Mouse (Mus musculus) right cerebral cortex, adult 2 months (tissue): ENCODE data around the gene Zcchc18.
"Not testable (repeated sequence)": the region's sequence is repeated elsewhere in the genome, so short reads cannot be mapped to it uniquely, and the experiment has no call there.

ENCODE experiments used
- DNase-seq, 2 experiments: peaks; one replicate each; pipeline ENCODE4 v3.0.0; 2021 to 2022; ENCODE audit warnings: low spot score in 2 of 2

Gene Zcchc18

DNA sequence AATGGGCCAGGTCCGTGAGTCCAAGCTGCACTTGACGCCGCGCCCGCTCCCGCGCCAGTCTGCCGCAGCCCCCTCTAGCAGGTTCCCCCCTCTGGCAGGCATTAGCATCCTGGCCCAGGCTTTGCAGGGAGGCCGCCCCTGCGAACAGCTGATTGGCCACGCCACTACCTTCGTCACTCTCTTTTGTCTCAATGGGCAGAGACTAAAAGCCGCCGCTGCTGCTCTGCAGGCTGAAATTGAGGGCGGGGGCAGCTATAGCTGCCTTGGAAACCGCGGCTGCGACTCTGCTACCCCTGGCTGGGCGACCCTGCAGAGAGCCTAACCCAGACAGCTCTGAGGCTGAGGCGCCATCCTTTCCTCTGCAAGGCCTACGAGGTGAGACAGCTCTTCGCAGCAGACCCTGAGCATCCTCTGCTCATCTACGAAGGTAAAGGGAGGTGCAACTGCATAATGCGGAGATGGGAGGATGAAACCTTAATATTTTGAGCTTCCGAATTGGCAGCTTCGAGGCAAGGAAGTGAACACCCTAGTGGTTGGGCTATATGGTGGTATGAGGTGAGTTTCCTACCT lies at the start of gene Zcchc18:
Gene Zcchc18, plus strand, starts transcription at position 178 of the 570 bp plus-strand sequence.
- peak; percentile 80 to 82 for DNase-seq

DNA sequence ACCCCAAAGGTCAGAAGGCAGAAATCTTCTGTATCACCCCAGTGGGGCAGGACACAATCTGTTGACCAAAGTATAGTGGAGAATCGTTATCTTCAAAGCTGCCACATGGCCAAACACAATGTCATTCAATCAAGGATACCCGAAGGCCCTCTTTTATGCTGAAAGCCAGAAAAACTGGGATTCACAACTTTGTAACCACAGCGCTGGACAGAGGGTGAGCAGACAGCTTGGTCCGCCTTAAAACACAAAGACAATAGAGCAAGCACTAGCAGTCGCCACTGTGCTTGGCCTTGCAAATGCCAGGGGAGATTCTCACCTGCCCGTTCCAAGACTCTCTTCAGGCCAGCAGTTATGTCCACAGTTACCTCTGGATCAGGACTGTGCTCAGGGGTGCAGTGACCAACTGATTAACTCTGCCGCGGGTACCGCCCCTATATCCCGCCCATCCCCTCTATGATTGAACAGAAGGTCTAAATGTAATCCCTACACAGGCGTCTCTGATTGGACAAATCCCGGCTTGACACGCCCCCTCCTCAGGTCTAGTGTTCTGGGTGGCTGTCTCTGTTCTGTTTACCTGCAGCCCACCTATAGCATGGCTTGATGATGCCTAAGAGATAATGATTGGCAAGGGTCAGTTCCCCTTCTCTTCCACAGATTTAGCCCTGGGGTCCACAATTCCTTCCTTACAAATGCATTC lies 35.2 kb upstream of the Zcchc18 start:
- DNase-seq: peak; percentile 81 to 84

DNA sequence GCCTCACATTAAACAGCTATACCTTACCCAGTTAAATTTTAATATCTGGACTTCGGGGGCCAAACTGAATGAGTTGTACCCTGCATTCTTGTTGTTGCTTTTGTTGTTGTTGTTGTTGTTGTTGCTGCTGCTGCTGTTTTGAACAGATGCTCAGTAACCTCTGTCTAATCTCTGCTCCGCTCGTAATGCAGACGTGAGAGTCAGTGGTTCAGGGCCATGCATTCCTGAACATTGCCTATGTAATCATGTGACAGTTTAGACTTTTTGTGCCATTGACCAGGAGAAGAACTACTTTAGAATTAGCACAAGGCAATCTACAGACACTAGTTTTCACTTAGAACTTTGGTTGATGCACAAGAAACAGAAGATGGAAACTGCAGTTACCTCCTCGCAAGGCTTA lies 34.7 kb upstream of the Zcchc18 start:
- not testable (repeated sequence) for DNase-seq

DNA sequence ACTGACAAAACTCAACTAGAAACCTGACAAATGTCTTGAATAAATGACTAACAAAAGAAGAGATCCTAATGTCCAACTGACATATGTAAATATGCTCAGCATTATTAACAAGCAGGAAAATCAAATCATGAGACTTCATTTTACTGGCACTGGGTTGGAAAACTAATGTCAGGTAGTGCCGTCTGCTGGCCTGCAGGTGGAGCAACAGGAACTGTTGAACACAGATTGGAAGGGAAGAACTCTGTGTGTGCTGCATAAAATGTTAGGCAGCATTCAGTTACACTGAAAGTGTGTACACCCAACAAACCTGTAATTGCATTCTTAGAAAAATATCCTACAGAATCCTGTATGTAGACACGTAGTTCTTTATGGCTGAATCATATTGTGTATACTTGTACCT lies 33.3 kb upstream of the Zcchc18 start:
- DNase-seq: peak in 1 of 2 experiments; percentile 19

DNA sequence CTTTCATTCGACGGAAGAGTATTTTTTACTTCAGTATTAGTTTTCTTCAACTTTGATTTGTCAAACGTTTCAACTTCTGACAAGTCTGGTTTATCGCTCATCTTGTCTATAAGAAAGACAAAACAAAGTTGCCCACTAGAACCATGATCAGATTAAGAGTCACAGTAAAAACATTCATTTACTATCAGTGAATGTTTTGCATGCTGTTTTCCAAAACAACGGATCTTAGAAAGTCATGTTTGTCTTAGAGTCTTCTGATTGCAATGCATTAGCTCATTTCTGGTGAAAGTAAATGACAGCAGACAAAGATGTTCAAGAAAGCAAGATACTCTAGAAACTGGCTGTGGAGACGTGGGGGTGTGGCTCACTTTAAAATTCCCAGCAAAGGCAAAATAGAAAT lies 17.6 kb upstream of the Zcchc18 start, which contains the start of gene Tmsb15b2:
Gene Tmsb15b2, minus strand, starts transcription at position 101 of the 400 bp plus-strand sequence.
- DNase-seq: not testable (repeated sequence)

DNA sequence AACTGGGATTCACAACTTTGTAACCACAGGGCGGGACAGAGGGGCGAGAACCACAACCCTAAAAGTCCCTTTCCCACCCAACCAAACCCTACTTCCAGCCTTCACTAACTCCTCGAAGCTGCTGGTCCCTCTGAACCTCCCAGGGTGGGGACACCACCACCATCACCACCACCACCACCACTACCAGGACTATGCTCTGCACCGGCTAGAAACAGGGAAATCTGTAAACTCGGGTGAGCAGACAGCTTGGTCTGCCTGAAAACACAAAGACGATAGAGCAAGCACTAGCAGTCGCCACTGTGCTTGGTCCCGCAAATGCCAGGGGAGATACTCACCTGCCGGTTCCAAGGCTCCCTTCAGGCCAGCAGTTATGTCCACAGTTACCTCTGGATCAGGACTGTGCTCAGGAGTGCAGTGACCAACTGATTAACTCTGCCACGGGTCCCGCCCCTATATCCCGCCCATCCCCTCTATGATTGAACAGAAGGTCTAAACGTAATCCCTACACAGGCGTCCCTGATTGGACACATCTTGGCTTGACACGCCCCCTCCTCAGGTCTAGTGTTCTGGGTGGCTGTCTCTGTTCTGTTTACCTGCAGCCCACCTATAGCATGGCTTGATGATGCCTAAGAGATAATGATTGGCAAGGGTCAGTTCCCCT lies 16.4 kb upstream of the Zcchc18 start, which contains the start of the genes Tmsb15l and Tmsb15b1:
Gene Tmsb15l, minus strand, starts transcription at position 446 of the 661 bp plus-strand sequence.
Gene Tmsb15b1, minus strand, starts transcription at position 451 of the 661 bp plus-strand sequence.
- peak; percentile 21 to 78 for DNase-seq

DNA sequence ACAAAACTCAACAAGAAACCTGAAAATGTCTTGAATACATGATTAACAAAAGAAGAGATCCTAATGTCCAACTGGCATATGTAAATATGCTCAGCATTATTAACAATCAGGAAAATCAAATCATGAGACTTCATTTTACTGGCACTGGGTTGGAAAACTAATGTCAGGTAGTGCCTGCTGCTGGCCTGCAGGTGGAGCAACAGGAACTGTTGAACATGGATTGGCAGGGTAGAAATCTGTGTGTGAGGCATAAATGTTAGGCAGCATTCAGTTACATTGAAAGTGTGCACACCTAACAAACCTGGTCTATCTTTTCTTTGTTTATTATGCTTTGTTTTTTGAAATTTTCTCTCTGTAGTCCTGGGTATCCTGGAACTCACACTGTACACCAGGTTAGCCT lies 14.3 kb upstream of the Zcchc18 start:
- no peak for DNase-seq

DNA sequence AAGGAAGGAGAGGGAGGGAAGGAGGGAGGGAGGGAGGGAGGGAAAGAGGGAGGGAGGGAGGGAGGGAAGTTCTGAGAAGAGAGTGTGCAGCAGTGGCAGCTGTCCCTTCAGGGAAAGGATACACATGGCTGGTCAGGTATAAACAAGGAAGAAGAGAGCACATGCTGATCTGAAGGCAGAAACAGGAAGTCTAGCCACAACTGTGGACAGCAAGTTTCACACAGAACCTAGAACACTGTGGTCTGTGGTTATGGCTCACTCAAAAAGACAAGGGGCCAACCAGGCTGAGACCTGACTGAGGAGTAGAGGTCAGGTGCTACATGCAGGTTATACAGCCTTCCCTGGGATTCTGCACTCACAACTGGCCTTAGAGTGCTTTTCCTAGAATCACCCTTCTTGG lies 6.9 kb upstream of the Zcchc18 start:
- no peak for DNase-seq

DNA sequence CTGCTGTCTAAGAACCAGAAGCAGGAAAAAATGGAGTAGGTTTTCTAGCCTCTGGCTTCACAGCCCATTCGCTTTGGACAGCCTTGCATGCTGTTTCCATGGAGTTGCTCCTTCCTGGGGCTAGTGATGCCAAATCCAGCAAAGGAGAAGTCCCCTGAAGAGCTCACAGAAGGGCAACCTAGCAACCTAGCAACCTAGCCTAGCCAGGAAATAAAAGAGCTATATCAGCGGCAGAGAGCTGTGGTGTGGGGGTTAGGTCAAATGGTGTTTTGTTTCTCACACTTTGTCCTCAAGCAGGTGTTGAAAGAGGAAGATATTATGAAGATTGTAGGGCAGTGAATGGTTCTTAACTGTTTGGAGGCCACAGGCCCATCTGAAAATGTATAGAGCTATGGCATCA lies 1.7 kb upstream of the Zcchc18 start:
- DNase-seq: no peak

DNA sequence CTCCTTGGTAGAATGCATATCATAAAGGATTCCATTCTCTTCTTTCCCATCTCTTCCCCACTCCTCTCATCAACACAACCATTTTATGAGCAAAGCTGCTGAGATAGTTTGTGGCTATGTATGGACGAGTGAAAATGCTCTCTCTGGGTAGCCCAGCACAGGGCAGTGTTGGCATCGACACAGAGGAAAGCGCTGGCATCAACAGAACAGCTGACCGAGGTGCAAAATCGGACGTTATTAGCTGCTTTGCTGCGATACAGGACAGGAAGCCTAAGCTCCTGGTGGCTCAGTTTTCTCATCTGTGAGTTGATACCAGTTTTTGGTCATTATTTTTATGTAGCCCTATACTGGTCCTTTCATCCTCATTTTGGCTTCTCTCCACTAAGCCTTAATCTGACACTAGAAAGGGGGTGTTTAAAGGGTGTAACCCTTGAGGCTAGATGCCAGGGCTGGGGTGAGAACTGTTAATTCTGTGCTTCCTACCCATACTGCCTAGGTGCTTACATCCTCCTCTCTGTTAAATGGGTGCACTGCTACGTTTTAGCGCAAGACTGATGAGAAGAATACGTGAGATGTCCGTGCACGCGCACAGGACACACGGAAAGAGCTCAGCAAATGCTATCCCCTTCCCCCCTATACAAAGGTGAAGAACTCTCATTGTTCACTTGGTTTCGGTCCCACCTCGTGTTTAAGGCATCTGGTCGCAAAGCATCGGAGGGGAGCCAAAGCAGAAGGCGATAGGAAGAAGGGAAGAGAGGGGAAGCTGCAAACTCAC lies 577 bp upstream of the Zcchc18 start:
- DNase-seq: peak in 1 of 2 experiments; percentile 15

DNA sequence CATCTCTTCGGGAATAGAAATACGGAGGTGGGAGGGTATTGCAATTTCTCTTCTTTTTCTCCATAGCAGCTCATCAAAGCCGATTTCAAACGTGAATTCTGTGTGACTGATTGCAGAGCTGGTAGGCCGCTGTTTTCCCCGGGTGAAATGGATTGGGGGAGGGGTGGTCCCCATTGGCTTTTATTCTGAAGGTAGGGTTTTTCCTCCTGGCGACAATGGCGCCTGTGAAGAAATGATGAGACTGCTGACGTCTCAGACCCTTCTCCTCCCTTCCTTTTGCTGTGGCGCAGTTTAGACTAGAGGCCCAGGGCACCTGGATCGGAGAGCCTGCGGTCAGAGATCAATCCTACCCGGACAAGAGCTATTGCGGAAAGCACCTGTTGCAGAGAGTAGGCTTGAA lies 686 bp downstream of the Zcchc18 start:
- peak in 1 of 2 experiments; percentile 23 for DNase-seq

DNA sequence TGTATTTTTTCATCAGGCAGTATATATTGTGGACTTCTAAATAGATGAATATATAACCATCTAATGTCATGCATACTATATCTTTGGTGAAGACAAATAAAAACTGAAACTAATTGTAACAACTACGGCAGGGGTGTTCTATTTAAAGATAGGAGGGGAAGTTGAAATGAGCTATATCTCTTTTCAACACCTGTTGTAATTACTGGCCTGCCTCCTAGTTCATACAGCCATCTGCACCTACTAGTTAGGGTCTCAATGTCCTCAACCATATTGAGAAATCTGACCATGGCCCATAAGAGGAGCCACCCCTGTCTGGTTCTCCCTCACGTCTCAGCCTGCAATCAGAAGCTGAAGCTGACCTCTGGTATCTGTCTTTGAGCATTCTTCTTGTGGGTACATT lies 3.3 kb downstream of the Zcchc18 start:
- DNase-seq: no peak

DNA sequence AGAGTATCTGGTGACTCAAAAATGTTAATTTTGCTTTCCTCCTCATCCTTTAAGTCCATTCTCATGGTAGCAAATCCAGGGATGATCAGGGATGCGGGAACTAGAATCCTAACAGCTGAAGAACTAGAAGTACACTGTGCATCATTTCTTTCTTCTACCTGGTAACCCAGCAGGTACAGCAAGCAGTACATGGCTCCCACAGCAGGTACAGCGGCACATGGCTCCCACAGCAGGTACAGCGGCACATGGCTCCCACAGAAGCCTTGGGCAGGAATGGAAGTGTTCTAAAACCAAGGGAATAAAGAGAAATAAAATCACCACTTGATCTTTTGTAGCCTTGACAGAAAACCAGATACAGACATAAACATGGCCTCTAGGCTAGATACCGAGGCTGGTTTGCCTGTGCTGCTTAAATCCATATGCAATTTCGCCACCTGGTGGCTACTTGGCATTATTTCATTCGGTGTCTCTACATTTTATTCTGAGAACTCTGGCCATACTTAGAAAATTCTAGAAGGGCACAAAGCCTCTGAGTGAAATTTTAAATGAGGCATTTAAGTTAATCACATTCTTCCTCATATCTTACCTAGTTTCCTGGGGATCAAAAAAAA lies 22.2 kb downstream of the Zcchc18 start:
- peak; percentile 55 to 63 for DNase-seq

DNA sequence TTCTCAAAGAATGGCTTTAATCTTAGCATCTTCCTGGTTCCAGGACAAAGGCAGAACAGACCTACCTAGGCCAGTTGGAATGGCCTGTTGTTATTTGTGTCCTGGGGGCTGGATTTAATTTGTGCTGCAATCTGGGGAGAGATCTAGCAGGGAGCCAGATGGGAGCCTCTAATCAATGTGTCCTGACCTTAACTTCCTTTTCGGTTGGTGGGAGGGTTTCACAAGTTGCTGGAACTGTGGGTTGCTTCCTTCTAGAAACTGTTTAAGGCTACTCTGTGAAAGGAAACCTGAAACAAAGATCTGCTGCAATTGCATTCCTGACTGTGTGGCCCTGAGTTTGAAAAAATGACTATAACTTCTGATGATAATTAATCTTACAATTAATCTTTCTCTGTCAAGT lies 24.7 kb downstream of the Zcchc18 start:
- no peak for DNase-seq

DNA sequence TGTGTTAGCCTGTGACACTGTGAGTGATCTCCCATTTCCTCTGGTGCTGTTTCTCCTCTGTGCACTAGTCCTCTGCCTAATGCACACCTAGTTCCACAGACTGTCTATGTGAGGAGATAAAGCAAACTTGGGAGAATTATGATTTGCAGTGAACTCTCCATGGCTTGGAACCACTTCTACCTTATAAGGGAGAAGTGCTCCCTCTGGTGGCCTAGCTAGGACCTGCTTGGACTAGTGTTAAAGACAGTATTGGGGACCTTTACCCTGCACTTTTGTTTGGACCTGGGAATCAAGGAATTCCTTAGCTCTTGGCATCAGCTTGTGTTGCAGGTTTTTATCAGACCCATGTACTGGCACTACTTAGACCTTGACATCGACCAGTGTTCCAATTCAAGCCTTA lies 26.4 kb downstream of the Zcchc18 start:
- DNase-seq: peak; percentile 68 to 71

DNA sequence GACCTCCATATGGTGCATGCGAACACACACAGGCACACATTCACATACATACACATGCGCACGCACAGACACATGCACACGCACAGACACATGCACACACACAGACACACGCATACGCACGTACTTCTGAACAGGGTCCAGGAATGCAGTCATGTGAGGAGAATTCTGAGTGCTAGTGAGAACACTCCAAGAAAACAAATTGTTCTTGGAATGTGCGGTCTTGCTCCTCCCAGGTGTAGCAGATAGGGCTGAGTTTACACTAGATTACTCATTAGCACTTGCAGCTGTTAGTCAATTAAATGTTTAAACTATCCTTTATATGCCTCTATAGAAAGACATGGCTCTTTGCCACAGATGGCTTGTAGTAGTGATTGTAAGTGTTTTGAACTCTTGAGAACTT lies 38.0 kb downstream of the Zcchc18 start:
- DNase-seq: no peak

DNA sequence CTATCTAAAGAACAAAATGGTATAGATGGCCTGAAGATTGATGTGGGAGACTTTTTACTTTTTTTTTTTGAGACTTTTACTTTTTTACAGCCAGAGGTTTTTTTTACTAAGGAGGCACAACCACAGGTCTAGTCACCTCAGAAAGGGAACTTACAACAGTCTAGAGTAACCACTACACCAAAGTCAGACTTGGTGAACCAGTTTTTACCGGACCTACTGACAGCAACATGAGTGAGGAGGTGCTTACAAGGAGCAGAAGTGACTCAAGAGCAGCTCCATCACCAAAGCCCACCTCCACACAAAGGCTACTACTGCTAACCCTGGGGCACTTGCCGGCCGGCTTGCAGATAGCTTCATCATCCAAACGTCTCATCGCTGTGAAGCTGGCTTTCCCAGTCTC lies 38.8 kb downstream of the Zcchc18 start:
- no peak for DNase-seq

DNA sequence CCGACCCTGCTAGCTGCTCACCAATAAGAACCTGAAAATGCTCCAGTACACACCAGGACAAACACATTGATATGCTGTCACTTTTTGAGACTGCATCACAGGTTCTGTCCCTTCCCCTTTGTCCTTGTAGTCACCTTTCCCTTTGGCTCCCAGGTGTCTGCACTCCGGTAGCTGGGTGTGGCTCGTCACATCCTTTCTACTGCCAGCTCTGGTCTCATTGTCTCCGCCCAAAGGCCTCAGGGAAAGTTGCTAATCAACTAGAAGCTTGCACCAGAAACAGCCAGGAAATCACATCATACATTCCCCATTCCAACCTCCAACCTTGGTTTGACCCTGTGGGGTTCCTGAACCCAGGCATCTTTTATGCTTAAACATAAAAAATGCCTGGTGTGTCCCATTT lies 41.4 kb downstream of the Zcchc18 start:
- DNase-seq: no peak

DNA sequence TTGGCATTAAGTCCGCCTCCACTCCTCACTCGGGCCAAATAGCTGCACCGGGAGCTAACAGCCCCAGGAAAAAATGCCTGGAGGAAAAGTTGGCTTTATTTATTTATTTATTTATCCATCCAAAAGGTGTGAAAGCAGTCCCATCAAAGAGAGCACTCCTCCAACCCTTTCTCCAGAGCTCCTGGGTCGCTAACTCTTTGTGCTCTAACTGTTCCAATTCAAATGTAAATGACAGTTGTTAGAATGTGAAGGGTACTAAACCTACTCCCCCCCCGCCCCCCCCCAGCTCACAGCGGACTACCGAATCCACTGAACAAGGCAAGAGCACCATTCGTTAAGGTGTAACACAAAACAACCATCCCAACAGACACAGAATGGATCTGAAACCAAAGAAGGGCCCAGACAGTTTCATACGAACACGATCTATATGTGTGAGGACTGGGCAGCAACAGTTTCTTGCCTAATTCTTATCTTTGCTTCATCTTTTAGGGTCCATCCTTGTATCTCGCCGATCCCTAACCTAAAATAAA lies 44.6 kb downstream of the Zcchc18 start:
- DNase-seq: no peak

DNA sequence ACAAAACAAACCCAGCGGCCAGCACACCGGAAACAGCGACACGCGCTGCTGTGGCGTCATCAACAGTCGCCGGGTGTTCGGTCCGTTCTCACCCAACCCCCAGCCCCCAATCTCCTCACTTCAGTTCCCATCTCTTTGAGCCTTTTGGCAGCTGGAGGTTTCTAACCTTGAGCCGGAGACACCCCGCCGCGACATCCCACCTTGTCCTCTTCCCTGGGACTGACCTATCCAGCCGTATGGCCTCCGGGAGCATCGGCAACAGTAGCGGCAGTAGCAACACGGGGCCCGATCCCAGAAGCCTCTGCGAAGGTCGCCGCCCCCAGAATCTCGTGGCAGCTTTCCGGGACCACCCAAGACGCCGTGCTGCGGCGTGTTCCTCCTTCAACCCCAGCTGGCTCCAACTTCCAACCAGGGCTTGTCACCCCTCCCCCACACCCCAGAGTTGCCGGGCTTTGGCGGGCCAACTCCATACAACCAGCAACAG lies 45.1 kb downstream of the Zcchc18 start, which contains the start of gene Slc25a53:
Gene Slc25a53, minus strand, starts transcription at position 303 of the 484 bp plus-strand sequence.
- peak; percentile 83 to 87 for DNase-seq

DNA sequence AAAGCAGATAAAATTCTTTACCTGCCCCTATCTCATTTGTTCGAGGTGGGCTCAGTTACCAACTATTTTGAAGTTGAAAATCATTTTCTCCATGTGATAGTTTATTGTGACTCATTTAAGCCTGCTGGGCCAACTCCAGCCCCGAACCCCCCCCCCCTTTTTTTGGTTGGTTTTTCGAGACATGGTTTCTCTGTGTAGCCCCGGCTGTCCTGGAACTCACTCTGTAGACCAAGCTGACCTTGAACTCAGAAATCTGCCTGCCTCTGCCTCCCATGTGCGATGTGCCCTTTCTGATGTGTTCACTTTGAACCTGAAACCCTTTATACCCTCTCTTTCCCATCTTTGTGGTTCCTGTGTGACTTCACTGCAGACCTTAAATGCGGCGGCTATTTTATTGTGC lies 45.5 kb downstream of the Zcchc18 start:
- no peak for DNase-seq
